Mouse (Mus musculus): ENCODE results near the gene Usp44. TPM values are rescaled to one million over a fixed set of nuclear protein-coding genes. Genes with fewer than 3 reads are reported as not detected.

The Usp44 gene
- total RNA-seq (2023) = 0.38 TPM in 1 of 4 replicates, not detected in the others

GRCm38 (mm10) chr10:93830931-93831729, at the start of gene Usp44:
TSS of gene Usp44 (plus strand) at chr10:93831555.

GRCm38 (mm10) chr10:93897043-93897646, 65.8 kb downstream of the Usp44 start, which contains the start of gene Metap2:
TSS of gene Metap2 (minus strand) at chr10:93897093.

Other genes starting within 250 kb of the Usp44 start
- 18.8 to 24.3 TPM (median 19.3 TPM) in 4 replicates for gene Snrpf, start 241.8 kb upstream of the Usp44 start, total RNA-seq (2023)
- gene Ntn4, start 190.9 kb upstream of the Usp44 start, total RNA-seq (2023) = not detected in 4 replicates
- gene Metap2, start 65.5 kb downstream of the Usp44 start, total RNA-seq (2023) = 88.5 to 103 TPM (median 95.2 TPM) in 4 replicates
- gene Vezt, start 204.3 kb downstream of the Usp44 start, total RNA-seq (2023) = 18.5 to 28.0 TPM (median 23.1 TPM) in 4 replicates
- 15.0 to 19.5 TPM (median 17.5 TPM) in 4 replicates for gene Fgd6, start 204.4 kb downstream of the Usp44 start, total RNA-seq (2023)